Mouse (Mus musculus): ENCODE results near the gene Lmod1.

- TF ChIP-seq POLR2AphosphoS2 (IDR thresholded peaks at IDR 0.05; ENCODE audit: low read depth, low read length): no peak
- TF ChIP-seq BHLHE40 (IDR thresholded peaks at IDR 0.05; ENCODE audit: low read depth, low read length): no peak
- no peak for TF ChIP-seq JUN (IDR thresholded peaks at IDR 0.05; ENCODE audit: insufficient read depth, low read depth, low read length)
- no peak for TF ChIP-seq E2F4 (IDR thresholded peaks at IDR 0.05; ENCODE audit: insufficient replicate concordance, low read depth, low read length)
Observed at GRCm38 (mm10) chr1:135385161-135385560, 60.6 kb downstream of the Lmod1 start.

All from CH12.LX (cell line).